Mouse (Mus musculus) kidney, adult 2 months (tissue): ENCODE data around the gene Stx8.

Source experiments
- CTCF ChIP-seq: fragments of 200-500 bp; conservative IDR thresholded peaks from 2 replicates; pipeline ENCODE4 v1.5.1; 2011; ENCODE audit warnings: low read depth, mild to moderate bottlenecking, control low read depth, low read length, moderate library complexity, mixed read lengths; ENCODE audit not compliant: insufficient read depth, insufficient read length
- POLR2A ChIP-seq: fragments of 200-500 bp; IDR thresholded peaks from one replicate; pipeline ENCODE4 v1.6.1; 2011; ENCODE audit warnings: low read depth, low read length, control low read depth

DNA sequence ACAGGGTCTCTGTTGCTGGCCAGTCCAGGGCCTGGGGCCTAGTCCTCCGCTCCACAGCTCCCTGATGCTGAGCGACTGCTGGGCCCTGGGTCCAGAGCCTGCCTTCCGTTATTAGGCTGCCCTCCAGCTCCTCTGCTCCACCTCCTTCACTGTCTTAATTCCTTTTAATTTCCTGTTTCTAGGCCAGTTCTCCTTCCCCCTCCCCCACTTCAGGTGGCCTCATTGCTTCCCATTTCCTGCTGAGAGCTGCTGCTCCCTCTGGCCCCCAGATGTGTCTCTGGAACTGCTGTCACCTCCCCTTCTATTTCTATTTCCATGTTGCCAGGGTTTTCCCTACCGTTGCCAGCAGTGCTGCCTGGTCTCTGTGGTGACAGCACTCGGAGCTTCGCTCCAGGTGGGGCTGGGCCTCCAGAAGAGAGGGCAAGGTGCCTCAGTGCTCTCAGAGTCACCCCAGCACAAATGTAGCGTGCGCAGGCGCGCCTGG is 229.7 kb downstream of the Stx8 start:
- TF ChIP-seq POLR2A: no peak
- no peak for TF ChIP-seq CTCF
